Mouse (Mus musculus): ENCODE measurements around the gene Gosr1.
"Not testable (repeated sequence)": the region's sequence is repeated elsewhere in the genome, so short reads cannot be mapped to it uniquely, and the experiment has no call there.

The Gosr1 gene

GRCm38 (mm10) chr11:76763053-76763740 is at the start of gene Gosr1:
TSS of gene Gosr1 (minus strand) at chr11:76763579.
- DNase-seq: peak; percentile 92

DNA sequence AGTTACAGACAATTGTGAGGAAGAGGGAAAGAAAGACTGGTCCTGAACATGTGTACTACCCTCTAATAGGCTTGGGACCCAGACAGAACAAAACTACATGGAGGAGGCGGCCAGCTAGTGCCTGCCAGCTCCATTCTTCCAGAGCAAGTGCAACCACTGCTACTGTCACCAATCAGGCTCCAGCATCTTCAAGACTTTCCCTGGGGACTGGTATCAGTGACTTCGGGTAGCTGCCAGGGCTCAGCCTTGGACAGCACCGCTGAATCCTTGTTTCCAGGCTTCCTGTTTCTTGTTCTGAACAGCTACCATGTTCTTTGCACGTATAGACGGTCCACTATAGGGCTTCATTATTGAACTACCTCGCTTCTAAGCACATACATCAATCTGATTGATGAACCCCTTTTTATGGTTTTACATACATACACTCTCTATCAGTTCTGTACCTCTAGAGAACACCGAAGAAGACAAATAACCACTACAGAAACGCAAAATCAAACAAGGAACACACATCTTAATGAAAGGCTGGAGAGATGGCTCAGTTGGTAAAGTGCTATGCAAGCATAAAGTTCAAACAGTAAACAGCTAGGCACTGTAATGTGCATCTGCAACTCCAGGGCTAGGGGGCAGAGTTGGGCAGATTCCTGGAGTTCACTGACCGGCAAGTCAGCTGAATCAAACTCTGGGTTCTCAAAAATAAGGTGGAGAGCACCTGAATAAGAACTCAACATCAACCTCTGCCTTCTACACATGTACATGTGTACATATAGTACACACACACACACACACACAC is 47.5 kb upstream of the Gosr1 start:
- DNase-seq: no peak

- DNase-seq: peak; percentile 72
These were observed 46.1 kb upstream of the Gosr1 start for GRCm38 (mm10) chr11:76809450-76809849.

GRCm38 (mm10) chr11:76808550-76808949 is 45.2 kb upstream of the Gosr1 start:
- no peak for DNase-seq

DNA sequence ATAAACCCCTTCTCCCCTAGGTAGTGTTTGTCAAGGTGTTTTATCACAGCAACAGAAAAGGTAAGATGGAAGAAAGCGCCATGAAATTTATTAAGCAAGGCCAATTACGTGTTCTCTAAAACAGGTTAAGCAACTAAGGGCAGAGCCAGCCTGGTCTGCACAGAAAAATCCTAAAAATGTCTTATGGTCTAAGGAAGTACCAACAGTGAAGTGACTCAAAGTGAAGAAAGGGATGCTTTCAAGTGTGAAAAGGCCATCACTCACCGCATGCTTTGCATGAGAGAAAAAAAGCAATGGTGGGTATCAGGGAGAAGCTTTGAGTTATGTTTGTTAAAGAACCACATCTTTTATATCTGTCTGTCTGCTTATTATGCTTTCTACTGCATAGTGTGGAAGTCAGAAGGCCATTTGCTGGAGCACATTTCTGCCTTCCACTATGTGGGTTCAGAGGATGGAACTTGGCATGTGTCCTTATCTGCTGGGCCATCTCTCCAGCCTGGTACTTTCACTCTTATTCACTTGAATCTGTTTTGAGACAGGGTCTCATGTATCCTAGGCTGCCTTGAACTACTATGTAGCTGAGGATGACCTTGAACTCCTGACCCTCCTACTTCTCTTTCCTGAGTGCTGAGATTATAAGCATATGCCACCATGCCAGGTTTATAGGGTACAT is 43.8 kb upstream of the Gosr1 start:
- no peak for DNase-seq

DNA sequence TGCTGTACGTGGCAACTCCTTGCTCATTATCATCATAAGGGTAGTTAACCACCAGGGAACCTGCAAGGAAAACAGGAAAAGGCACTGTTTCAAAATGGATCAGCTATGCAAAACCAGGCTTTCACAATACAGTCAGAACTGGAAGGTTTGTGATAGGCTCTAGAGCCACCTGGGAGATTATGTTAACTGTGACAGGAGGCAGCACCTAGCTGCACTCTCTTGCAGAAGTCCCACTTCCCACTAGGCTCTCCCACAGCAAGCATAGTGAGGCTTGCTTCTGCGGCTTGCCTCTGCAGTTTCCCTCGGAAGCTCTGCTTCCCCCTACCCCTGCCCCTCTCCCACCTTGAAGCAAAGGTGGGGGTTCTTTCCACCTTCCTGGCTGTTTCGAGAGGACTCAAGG is 42.6 kb upstream of the Gosr1 start:
- DNase-seq: no peak

- DNase-seq: not testable (repeated sequence)
These were observed 41.7 kb upstream of the Gosr1 start for GRCm38 (mm10) chr11:76805072-76805471.

- no peak for DNase-seq
These were observed 39.9 kb upstream of the Gosr1 start for GRCm38 (mm10) chr11:76803266-76803665.

GRCm38 (mm10) chr11:76797236-76797635 is 33.9 kb upstream of the Gosr1 start:
- no peak for DNase-seq

GRCm38 (mm10) chr11:76795326-76795725 is 31.9 kb upstream of the Gosr1 start:
- DNase-seq: no peak

- DNase-seq: no peak
These were observed 28.0 kb upstream of the Gosr1 start for GRCm38 (mm10) chr11:76791331-76791730.

DNA sequence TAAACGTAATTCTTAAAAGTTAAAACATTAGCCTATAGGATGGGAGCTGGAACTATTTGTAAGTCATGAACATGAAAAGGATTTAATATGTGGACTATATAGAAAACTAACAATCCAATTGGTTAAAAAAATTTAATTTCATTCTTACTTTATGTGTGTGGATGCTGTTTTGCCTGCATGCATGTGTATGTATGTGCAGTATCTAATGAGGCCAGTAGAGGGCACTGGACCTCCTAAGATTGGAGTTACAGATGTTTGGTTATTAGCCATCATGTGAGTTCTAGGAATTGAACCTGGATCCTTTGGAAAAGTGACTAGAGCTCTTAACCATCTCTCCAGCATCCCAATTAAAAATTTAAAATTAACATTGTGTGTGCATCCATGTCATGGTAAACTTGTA is 25.9 kb upstream of the Gosr1 start:
- DNase-seq: peak; percentile 49

GRCm38 (mm10) chr11:76775533-76775932 is 12.2 kb upstream of the Gosr1 start:
- DNase-seq: no peak

- no peak for DNase-seq
These were observed 10.4 kb upstream of the Gosr1 start for GRCm38 (mm10) chr11:76773811-76774210.

DNA sequence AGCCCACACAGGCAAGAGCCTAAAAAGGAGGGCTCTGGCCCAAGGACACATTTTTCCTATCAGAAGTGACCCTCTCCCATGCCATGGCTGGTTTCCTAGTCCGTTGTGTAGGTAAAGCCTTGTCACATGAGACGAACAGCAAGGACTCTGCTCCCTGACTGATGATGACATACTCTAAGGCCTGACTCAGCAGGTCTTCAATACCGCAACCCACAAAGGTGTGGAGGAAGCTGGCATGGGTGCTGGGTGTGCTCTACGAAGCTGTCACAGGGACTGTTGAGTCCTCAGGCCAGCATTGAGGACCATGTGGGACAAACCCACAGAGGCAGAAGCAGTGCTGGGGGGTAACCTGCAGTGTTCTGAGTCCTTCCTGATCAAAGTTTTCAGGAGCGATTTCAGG is 7.2 kb upstream of the Gosr1 start:
- no peak for DNase-seq

GRCm38 (mm10) chr11:76763741-76764122 is 353 bp upstream of the Gosr1 start:
- DNase-seq: no peak

DNA sequence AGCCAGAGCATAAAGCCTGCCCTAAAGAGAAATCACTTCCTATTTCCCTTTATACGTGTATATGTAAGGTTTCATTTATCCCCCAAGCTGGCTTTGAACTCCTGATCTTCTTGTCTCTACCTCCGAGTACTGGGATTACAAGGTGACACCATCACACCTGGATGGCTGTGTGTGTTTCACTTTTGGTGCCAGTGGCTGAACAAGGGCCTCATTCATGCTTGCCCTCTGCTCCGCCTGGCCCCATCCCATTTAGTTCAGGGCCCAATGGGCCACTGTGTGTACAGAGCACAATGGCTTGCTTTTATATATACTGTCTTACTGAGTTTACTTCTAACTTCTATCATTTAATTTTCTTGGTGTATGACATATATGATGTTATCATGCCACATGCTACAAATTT is 11.1 kb downstream of the Gosr1 start:
- no peak for DNase-seq

- DNase-seq: no peak
These were observed 14.6 kb downstream of the Gosr1 start for GRCm38 (mm10) chr11:76748819-76749218.

- no peak for DNase-seq
These were observed 17.5 kb downstream of the Gosr1 start for GRCm38 (mm10) chr11:76745921-76746320.

GRCm38 (mm10) chr11:76744550-76744949 is 18.8 kb downstream of the Gosr1 start:
- DNase-seq: peak; percentile 44

- no peak for DNase-seq
These were observed 20.9 kb downstream of the Gosr1 start for GRCm38 (mm10) chr11:76742511-76742910.

DNA sequence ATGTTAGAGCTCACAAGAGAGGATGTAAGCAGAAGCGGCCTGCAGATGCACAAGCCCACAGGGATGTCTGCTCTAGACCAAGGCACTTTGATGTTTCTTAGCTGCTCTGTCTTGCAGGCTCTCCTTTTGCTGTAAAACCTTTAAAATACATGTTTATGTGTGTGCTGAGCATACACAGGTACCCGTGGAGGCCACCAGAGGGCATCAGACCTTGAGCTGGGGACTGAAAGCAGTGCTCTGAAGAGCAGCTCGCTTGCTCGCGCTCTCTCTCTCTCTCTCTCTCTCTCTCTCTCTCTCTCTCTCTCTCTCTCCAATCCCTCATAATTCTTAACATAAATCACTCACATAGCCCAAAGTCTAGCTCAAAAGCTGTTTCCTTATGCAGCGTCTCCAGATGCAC is 24.3 kb downstream of the Gosr1 start:
- DNase-seq: no peak

DNA sequence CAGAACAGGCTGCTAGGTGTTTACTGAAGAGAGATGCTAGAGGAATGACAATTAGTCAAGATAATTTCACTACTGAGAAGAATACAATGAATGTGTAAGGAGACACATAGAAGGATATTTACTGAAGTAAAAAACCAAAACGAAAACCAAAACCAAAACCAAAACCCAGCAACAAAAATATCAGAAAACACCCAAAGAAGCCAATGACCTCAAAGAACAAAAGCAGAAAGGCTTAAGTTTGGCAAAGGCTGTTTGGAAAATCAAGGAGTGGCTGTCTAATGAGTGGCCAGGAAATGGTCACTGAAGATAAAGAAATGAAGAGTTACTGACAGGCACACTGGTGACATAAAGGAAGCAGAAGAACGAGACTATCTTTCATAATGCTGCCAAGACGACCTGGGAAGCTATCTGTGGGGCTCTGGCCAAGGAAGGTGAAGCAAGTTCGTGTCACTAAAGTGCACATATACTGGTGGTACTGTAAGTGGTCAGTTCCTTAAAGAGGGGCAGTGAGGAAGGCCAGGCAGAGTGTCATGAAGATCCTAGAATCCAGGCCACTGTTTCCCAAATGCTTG is 27.5 kb downstream of the Gosr1 start:
- no peak for DNase-seq

DNA sequence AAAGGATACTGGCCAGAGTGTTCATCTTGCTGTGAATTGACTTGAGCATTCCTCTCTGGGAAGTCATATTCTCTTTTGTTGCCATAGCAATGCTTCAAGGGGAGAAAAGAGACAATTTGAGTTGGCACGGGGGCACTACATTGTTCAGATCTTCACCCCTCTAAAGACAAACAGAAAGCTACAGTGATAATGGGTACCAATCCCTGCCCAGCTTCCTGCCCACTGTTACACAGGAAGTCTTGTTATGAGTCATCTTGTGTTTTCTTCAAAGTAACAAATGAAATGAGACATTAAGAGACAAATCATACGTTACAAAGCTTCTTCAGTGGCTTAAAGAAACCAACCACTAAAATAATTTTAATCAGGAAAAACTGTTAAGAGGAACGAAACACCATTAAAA is 28.8 kb downstream of the Gosr1 start:
- DNase-seq: no peak
